Mouse (Mus musculus) testis, postnatal 10 days (tissue): ENCODE data around the gene Trit1.
"Not testable (repeated sequence)": the region's sequence is repeated elsewhere in the genome, so short reads cannot be mapped to it uniquely, and the experiment has no call there.

Source experiments
- DNase-seq: peaks from one replicate; pipeline ENCODE4 v3.0.0; 2021; ENCODE audit warnings: low spot score

Trit1 gene

GRCm38 (mm10) chr4:123016451-123016957, at the start of gene Trit1:
Gene Trit1, plus strand, starts transcription at chr4:123016597.
- peak; percentile 96 for DNase-seq

GRCm38 (mm10) chr4:122968106-122968505, 48.3 kb upstream of the Trit1 start:
- DNase-seq: no peak

- DNase-seq: no peak
Observed at GRCm38 (mm10) chr4:122971191-122971590, 45.2 kb upstream of the Trit1 start.

- DNase-seq: no peak
Observed at GRCm38 (mm10) chr4:122971646-122972045, 44.8 kb upstream of the Trit1 start.

GRCm38 (mm10) chr4:122972056-122972455, 44.3 kb upstream of the Trit1 start:
- no peak for DNase-seq

- DNase-seq: no peak
Observed at GRCm38 (mm10) chr4:122974976-122975520, 41.3 kb upstream of the Trit1 start.

- DNase-seq: no peak
Observed at GRCm38 (mm10) chr4:122976885-122977284, 39.5 kb upstream of the Trit1 start.

GRCm38 (mm10) chr4:122978850-122979249, 37.5 kb upstream of the Trit1 start:
- DNase-seq: no peak

- no peak for DNase-seq
Observed at GRCm38 (mm10) chr4:122979826-122980225, 36.6 kb upstream of the Trit1 start.

- no peak for DNase-seq
Observed at GRCm38 (mm10) chr4:122980684-122981083, 35.7 kb upstream of the Trit1 start.

- no peak for DNase-seq
Observed at GRCm38 (mm10) chr4:122981238-122981637, 35.2 kb upstream of the Trit1 start.

- DNase-seq: no peak
Observed at GRCm38 (mm10) chr4:122981930-122982329, 34.5 kb upstream of the Trit1 start.

- no peak for DNase-seq
Observed at GRCm38 (mm10) chr4:122982537-122982936, 33.9 kb upstream of the Trit1 start.

- DNase-seq: no peak
Observed at GRCm38 (mm10) chr4:122983486-122984261, 32.7 kb upstream of the Trit1 start.

GRCm38 (mm10) chr4:122985110-122985509, 31.3 kb upstream of the Trit1 start:
- no peak for DNase-seq

- DNase-seq: no peak
Observed at GRCm38 (mm10) chr4:122987421-122987820, 29.0 kb upstream of the Trit1 start.

- not testable (repeated sequence) for DNase-seq
Observed at GRCm38 (mm10) chr4:122988004-122988403, 28.4 kb upstream of the Trit1 start.

GRCm38 (mm10) chr4:122991177-122991576, 25.2 kb upstream of the Trit1 start:
- DNase-seq: no peak

- DNase-seq: no peak
Observed at GRCm38 (mm10) chr4:122992276-122992675, 24.1 kb upstream of the Trit1 start.

- DNase-seq: peak; percentile 94
Observed at GRCm38 (mm10) chr4:122995404-122996220, 20.8 kb upstream of the Trit1 start, which contains the start of gene Mycl. Gene Mycl, plus strand, starts transcription at chr4:122995652.

- DNase-seq: no peak
Observed at GRCm38 (mm10) chr4:122996221-122996617, 20.2 kb upstream of the Trit1 start.

GRCm38 (mm10) chr4:122996618-122997381, 19.6 kb upstream of the Trit1 start:
- peak; percentile 61 for DNase-seq
